Mouse (Mus musculus): Measurements from ENCODE around the gene Dap.

- TF ChIP-seq CTCF (IDR thresholded peaks at IDR 0.05; ENCODE audit: control insufficient read depth, insufficient read depth, low read length) (no peak), POLR2A (IDR thresholded peaks at IDR 0.05; ENCODE audit: borderline replicate concordance, control insufficient read depth, low read depth, low read length) (no peak)
Observed at GRCm38 (mm10) chr15:31319046-31319445, 94.9 kb downstream of the Dap start.
